Mouse (Mus musculus): ENCODE results near the gene Rab40c.

Gene Rab40c

DNA sequence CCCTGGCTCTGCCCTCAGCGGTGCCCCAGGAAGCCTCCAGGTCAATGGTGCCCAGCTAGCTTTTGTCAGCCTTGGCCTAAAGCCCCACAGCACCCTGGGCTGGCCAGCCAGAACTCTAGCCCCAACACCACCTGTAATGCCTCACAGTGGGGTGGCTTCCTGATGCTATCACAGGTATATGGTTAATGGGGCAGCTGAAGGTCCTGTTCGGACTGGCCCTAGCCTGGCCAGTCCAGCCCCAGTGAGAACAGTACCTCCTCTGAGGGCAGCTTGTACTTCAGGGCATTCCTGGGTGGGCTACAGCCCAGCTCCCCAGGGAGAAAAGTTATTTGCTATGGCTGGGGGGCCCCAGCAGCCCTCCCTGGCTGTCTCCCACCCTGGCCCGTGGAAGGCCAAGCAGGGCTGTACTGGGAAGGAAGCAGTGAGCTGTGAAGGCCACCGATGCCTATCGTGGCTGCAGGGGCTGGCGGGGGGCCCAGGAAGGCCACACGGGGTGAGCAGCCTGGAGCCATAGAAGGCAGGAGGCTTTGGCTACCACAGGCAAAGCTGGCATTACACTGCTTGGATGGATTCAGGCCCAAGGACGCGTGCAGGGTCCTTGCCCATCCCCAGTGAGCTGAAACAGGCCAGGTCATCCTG, 26.1 kb upstream of the Rab40c start:
- no peak for DNase-seq (ENCODE audit: low read depth)

DNA sequence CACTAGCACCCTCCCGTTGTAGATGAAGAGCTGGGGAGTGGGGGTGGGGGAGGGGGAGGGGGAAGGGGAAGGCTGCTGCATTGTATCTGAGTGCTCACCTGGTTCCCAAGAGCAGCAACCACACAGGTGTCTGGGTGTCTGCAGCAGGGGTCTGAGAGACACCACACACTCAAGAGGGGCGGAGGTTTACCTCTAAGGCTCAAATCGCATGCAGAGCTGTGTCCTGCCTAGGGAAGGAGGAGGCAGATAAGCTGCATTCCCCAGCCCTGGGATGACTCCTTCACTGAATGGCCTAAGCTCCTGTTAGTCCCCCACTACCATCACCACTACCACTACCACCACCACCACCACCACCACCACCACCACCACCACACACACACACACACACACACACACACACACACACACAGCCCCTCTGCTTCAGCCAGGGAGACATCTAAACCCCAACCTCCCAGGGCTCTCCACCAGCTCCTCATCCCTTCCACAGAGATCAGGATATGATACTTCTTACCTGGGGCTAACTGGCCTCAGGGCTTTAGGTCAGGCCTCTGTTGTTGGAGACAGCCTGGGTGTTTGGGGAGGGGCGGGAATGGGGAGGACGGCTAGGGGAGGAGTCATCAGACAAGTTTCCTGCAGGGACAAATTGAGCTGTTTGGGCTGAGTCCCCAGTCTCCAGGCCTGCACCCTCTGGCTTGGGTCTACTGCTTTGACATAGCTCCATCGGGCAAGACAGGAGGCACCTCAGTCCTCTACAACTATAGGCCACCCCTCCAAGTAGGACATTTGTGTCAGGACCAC, 25.0 kb upstream of the Rab40c start, which contains the start of the genes Pigq and Nhlrc4:
TSS of gene Pigq (minus strand) at position 571 of the 798 bp plus-strand sequence.
TSS of gene Nhlrc4 (minus strand) at position 596 of the 798 bp plus-strand sequence.
- DNase-seq (ENCODE audit: low read depth), result no peak

DNA sequence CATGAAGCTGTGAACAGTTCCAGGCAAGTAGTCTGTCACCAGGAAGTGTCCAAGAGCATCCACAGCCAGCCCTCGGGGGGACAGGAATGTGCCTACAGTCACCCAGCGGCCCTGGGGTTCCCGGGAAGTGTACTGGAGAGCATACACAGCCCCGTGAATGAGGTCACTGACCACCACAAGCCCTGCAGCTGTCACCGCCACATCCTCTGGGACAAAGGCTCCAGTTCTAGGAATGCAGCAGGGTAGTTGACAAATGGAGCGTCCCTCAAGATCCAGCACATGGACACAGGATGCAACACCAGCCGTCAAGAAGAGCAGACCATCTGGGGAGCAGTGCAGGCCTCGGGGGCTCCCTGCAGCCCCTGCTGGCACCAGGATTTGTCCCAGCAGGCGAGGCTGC, 24.2 kb upstream of the Rab40c start:
- no peak for DNase-seq (ENCODE audit: low read depth)

DNA sequence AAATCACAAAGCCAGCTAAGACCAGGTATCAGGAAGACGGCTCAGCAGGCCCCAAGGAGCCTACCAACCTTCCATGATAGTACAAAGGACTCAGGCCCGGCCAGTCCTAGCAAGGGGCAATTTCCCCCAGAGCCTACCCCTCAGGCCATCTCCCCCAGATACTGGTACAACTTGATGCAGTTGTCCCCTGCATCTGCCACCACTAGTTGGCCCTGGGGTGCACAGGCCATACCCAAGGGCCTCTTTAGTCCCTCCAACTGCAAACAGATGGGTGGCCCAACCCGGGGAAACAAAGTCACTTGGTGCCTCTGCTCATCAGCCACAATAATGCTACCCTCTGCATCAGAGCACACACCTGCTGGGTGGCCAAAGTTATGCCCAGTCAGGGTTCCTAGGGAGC, 23.7 kb upstream of the Rab40c start:
- DNase-seq (ENCODE audit: low read depth), result no peak

DNA sequence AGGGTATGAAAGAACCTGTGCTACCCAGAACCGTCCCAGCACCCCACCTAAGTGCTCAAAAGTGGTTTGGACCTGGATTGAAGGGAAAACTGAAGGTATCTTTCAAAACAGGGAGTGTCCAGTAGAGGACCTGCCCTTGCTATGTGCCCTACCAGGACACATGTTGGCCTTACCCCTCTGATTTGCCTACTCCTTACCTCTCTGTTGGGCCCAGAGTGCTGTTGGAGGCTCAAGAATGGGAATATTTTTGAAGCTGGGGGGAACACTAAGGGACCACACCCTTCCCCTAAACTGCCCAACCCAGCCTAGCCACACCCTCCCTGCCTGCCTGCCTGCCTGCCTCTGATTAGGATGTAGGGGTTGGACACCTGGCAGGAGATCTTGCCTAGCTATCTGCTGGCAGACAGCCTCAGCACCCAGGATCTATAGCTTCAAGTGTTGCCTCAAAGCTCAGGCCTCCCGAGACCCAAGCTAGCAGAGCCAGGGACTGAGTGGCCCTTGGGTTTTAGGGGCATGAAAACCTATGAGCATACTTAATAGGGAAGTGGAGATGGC, 23.1 kb upstream of the Rab40c start:
- no peak for DNase-seq (ENCODE audit: low read depth)

DNA sequence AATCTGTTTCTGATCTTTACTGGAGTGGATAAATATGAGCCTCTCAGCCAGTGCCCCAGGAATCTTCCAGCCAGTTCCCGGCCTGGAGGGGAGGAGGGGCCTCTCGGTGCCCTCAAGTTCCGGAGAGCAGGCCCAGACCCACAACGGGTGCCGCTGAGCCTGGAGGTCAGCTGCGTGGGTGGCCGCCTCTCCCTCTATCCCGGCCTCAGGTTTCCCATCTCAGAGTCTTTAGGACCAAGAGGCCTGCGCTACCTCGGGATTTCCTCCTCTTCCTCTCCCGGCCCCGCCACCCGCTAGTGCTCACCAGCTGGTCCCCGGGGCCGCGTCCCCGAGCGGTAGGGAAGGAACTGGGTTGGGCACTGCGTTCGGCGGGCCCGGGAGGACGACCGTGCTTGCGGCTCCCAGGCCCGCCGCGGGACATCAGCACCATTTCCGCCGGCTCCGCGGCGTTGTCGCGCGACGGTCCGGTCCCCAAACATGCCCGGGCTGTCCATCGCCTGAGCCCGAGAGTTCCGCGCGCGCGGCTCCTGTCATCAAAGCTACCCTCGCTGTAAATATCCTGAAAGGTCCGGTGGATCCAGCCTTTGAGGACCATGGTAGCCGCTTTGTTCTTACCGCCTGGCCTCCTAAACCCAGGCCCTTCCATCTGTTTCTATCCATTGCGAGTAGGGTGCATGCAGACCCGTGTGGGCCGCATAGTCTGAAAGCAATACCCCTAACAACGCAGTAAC, 22.1 kb upstream of the Rab40c start:
- no peak for DNase-seq (ENCODE audit: low read depth)

DNA sequence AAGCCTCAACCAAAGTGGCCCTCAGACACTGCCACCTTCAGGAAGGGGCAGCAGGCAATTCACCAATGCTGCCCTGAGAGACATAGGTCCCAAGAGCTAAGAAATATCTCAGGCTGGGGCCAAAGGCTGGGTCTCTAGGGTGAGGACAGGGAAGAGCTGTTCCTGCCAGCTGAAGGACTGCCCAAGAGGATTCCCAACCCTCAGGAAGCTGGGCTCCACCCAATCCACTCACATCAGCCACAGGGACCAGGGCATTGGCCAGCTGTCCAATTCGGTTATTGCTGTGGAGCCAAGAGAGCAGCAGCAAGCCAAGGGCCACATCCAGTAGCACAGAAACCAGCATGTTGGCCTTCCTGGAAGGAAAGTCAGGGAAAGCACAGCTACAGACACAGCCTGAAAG, 15.0 kb upstream of the Rab40c start:
- DNase-seq (ENCODE audit: low read depth), result no peak

DNA sequence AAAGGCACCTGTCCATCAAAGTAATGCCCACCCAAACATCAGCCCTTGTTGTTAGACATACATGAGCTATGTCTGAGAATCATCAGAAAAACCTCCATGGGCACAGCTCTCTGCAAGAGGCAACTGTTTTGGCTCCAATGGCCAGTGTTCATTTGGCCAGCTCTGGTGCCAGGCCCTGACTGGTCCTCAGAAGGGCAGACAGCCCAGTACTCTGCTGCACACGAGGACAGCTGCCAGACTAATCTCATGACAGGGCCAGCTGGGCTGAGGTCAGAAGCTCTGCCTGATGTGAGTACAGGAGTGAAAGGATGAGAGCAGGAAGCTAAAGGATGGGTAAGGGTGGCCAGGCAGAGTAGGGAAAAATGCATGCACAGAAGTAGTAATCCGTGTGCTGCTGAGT, 5.8 kb upstream of the Rab40c start:
- DNase-seq (ENCODE audit: low read depth), result no peak

DNA sequence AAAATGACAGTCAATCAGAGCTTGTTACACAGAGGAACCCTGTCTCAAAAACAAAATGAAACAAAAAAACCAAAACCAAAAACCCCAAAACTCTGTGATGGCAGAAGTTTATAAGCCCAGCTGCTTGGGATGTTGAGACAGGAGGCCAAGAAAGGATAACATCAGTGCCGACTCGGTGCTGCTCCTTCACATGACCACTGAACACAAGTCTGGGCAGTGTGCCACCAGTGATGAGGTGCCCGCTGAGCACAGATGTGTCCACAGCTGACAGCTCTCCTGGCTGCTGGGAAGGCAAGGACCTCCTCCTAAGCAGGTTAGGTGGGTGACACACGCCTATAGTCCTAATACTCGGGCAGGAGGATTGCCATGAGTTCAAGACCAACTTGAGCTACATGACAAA, 2.6 kb upstream of the Rab40c start:
- DNase-seq (ENCODE audit: low read depth), result no peak

DNA sequence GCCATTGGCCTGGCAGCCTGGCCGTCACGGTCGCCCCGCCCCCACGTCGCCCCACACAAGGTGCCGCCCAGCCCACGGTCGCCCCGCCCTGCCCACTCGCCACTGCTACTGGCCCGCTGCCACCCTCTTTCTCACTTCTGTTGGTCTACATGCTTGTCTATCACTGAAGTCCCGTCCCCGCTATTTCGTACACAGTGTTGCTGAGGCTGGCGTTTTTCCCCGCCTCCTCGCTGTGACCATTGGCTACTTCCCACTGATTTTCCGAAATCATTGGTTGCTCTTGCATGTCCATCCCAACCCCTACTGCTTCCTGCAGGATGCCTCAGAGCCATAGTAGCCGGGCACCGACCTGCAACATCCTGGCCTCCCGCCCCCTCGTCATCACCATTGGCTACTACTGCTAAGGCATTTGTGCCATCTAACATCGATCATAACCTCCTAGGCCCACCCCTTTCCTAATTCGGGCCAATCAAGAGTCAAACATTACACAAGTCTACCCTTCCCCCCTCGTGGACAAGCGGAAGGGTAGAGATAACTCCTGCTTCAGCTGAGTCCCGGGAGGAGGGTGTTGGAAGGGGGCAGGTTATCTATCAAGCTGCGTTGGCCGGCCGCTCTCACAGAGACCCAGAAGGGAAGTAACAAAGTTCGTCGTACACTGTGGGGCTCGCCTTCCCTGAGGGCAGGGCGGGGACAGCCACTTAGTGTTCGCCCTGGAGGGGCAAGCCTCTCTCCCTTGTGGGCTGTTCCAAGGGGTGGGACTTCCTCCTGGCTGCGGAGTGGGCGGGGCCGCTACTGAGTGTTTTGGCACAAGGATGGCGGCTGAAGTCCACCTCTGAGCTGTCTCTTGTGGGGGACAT, 487 bp upstream of the Rab40c start:
- DNase-seq (ENCODE audit: low read depth), result peak; percentile 100

DNA sequence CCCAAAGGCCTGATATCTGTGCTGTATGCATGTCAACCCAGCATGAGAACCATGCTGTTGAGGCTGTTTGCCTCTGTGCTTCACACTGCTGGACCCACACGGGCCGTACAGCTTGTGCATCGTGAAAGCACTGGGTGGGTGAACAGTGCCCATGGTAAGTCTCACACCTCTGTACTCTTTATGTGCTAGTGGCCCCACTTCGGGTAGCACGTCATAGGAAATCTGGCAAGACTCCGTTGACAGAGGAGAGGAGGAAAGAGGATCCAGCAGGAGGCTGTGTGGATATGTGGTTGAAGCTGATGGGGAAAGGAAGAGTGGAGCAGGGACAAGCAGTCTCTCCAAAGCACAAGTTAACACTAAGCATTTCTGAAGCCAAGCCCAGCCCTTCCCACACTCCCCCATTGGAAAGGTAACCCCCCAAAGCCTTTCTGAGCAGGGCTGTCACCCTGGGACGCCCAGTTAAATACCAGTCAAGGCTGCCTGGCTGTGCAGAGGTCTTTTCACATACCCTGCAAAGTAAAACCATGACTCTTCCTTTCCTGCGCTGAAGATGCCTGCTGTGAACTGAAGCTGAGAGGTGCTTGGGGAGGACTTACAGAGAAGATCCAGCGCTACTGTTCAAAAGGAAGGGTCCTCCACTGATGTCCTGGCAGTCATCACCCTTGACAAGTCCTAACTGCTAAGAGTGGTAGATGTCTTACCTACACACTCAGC, 1.3 kb downstream of the Rab40c start:
- DNase-seq (ENCODE audit: low read depth), result no peak

DNA sequence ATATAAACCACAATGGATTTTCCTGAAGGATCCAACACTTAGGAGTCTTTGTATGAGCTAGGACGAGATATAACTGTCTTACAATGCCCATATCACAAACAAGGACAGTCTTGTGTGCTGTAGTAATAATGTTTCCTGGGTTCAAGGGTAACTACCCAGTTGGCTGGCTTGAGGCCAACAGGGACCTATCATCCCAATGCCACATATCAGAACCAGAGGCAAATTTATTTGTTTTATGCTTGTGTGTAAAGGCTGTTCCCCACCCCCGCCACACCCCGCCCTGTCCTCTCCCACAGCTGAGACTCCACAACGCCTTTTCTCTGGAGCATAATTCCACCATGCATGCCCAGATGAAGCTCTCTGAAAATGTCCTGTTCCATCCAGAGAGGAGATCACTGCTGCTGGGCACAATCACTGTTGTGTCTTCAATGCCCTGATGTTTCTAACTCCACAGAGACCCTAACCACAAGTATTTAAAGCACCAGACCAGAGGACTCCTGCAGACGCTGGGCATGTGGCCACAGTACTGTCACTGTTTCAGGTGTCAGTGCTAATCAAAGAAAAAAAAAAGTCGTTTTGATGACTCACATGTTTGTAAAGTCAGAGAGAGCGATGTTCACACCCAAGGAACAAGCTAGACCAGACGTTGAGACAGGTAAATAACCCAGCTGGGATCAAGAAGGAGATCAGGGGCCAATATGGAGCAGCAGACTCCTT, 2.4 kb downstream of the Rab40c start:
- DNase-seq (ENCODE audit: low read depth), result no peak

DNA sequence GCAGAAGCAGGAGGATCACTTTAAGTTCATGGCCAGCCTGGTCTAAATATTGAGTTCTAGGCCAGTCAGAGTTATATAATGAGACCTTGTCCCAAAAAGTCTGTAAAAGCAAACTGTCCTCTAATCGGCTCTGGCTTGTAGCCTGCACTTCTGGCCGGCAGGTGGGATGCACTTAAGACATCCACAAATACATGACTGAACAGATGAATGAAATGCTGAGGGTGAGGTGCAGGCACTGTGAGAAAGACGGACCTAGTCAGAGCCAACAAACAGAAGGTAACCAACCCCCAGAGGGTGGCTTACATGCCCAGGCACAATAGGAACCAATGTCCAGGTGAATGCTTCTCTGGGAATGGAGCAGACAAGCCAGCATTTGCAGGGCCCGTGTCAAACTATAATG, 5.2 kb downstream of the Rab40c start:
- DNase-seq (ENCODE audit: low read depth), result no peak

DNA sequence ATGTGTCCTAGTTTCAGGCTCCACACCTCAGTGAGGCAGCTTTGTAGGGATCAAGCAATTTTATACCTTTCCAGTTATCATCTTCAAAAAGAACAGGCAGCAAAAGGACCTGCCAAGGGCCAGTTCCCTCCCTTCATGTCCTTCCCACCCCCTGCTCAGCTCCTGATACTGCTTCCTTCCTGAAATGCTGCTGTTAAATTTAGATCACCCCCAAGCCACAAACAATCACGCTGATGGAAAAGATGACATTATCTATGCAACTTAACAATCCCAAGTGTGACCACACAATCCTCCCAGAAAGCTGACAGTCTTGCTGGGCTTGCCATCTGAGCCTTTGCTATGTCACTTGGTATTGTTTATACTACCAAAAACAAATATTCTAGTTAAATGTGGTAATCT, 5.7 kb downstream of the Rab40c start:
- no peak for DNase-seq (ENCODE audit: low read depth)

DNA sequence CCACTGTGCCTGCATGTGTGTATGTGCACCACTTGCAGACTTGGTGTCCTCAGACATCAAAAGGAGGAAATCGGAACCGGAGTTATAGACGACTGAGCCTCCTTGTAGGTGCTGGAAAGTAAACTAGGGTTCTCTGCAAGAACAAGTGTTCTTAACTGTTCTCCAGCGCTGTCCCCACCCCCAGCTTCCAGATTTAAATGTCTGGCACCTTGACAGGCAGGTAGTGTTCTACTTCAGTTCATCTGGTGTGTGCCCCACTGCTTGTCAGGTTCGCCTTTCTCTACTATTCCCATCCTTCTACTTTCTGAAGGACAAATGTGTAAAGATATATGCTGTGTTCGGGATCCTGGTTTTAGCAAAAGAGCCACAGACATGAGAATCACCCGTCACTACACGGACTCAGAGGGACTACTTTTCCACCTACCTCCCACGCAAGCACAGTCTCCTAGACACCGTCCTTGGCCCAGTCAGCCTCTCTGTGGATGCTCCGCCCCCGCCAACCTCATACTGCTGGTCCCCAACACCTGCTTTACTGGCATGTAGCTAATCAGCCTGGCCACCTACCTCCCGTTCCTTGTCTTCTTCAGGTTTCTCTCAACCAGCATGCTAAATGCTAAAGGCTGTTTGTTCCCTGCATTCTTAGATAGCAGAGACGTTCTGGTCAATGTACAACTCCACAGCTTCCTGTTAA, 6.2 kb downstream of the Rab40c start:
- no peak for DNase-seq (ENCODE audit: low read depth)

DNA sequence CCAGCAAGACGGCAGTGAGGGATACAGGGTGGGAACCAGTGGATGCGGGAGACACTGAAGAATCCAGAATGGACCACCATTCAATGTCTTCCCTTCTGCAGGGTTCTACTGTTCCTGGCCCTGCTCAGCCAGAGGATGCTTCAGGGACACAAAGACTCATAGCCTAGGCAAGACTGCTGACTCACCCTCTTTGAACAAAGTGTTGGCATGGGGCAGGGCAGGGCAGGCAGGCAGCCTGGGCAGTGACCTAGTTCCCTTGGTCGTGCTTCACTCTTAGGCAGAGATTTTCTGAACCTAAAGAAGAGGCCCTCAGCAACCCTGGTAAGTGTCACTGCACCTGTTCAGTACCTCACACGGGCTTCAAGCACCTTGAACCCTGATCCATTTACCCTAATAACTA, 7.7 kb downstream of the Rab40c start:
- no peak for DNase-seq (ENCODE audit: low read depth)

DNA sequence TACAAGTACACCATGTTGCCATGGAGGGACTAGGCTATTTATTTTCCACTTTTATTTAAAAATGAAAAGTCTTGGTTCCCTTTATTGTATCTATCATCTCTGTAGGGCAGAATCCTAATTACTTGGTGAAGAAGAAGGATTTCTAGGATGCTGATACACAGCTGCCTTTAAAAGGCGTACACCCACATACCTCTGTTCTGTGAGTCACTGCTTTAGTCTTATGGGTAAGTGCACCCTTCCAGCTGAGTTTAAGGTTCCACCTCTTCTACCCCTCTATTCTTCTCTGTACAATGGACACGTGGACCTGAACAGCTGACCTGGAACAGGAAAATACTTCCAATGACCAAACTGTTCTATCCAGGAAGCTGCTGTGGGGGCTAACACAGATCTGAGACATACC, 11.9 kb downstream of the Rab40c start:
- DNase-seq (ENCODE audit: low read depth), result no peak

DNA sequence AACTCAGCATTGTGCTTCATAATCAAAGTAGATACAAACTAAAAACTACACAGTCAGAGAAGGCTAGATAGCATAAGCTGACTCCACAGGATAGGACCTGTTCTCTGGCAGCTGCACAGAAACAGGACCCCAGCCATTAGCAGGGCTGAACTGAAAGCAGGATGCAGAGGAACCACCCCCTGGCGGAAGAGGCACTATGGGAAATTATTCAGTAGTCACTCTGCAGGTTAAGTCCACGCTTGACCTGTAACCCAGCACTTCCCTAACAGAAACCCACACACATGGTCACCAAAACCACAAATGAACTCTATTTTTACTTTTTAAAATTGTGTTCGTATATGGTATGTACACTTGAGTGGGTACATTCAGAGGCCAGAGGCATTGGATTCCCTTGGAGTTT, 16.5 kb downstream of the Rab40c start:
- no peak for DNase-seq (ENCODE audit: low read depth)

DNA sequence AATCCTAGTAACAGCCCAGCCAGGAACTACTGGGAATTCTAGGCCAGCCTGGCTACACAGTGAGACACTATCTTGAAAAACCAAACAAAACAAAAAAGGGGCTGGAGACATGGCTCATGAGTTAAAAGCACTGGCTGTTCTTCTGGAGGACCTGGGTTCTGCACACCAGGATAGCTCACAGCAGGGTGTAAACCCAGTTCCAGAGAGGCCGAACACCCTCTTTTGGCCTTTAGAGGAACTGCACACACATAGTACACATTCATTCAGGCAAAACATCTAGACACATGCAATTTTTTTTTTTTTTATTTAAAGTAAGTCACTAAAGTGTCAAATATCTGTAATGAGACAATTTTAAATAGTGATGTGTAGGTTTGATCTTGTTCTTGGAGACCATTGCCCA, 19.3 kb downstream of the Rab40c start:
- no peak for DNase-seq (ENCODE audit: low read depth)

DNA sequence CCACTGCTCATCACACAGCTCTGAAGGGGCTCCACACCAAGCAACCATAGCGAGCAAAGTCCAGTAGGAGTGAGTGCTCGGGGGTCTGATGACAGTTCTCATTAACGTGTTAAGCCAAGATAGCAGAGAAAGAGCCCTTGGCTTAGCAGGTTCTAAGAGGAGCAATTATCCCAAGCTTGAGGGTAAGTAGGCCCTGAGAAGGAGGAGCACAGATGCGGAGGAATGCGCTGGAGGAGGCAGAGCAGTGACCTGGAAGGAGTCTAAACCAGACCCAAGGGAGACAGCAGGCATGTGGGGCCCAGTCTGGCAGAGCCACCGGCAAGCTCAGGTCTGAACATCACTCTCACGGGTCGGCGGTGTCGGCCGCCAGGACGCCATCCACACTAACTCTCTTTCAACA, 23.6 kb downstream of the Rab40c start:
- no peak for DNase-seq (ENCODE audit: low read depth)

Measured in fibroblast of lung, adult 2 months (primary cell).